Mouse (Mus musculus) mammary gland, adult 2 months (tissue): ENCODE results near the gene Efcc1. TPM values are rescaled to one million over a fixed set of nuclear protein-coding genes. Genes with fewer than 3 reads are reported as not detected.

Source experiments
- polyA plus RNA-seq: library from polyadenylated mRNA; depleted of rRNA; stranded (reverse); fragments of >200 nt; gene quantifications from 2 replicates; pipeline ENCODE4 v1.2.3, GENCODE M21; 2012; ENCODE audit warnings: low replicate concordance; rRNA removed

Gene Efcc1
- 4.2 and 4.3 TPM in 2 replicates for polyA plus RNA-seq

DNA sequence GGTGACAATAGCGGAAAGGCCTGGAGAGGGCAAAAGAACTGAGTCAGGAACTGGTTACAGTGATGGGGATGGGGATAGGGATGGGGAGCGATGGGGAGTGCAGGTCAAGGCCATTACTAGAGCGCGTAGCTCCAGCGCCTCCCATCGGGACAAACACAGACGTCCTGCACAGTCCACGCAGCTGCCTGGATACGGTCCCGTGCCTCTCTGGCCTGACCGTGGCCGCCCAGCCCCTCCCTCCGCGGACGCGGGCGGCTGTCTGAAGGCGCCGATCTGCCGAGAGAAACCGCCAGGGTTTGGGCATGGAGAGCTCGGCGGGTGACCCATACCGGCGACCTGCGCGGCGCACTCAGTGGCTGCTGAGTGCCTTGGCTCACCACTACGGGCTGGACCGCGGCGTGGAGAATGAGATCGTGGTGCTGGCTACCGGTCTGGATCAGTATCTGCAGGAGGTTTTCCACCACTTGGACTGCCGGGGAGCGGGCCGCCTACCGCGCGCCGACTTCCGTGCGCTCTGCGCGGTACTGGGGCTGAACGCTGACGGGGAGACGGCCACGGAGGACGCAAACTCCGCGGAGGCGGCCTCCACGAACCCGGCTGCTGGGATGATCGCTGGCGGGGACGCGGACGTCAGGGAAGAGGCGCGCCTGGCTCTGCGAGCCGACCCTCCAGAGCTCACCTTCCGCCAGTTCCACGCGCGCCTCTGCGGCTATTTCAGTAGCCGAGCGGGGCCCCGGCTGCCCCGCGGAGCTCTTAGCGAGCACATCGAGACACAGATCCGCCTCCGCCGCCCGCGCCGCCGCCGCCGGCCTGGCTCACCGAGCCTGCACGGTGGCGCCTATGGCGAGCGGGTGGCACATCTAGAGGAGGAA, at the start of gene Efcc1:
Gene Efcc1 (plus strand): TSS at position 279 of the 872 bp plus-strand sequence.

DNA sequence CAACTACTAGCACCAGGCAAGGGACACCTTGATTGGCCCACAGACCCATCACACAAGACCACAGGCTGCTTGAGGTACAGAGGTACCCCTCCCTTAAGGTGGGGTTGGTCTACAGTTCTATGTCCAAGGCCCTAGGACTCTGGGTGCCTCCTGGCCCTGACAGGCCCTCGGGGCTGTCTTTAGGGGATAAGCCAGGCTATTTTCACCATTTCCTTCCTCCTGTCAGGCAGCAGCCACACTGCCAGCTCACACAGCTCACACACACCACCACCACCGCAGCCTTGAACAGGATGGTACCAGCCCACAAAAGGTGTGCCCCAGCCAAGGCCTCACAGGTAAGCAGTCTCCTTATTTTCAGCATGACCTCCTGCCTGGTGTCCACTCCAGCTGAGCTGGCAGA, 47.2 kb downstream of the Efcc1 start, which contains the start of gene Gp9:
Gene Gp9 (plus strand): TSS at position 231 of the 400 bp plus-strand sequence.

Other genes with a start within 250 kb of the Efcc1 start
- 6.4 and 6.8 TPM in 2 replicates for gene Arhgap25, start 197.6 kb upstream of the Efcc1 start, polyA plus RNA-seq
- gene Prokr1, start 140.1 kb upstream of the Efcc1 start, polyA plus RNA-seq = 0.63 and 0.98 TPM in 2 replicates
- gene Aplf, start 58.7 kb upstream of the Efcc1 start, polyA plus RNA-seq = 2.0 and 2.9 TPM in 2 replicates
- 0.33 and 1.1 TPM in 2 replicates for gene Gp9, start 47.2 kb downstream of the Efcc1 start, polyA plus RNA-seq
- 52.3 and 58.9 TPM in 2 replicates for gene Rab43, start 81.3 kb downstream of the Efcc1 start, polyA plus RNA-seq
- 0.53 and 1.1 TPM in 2 replicates for gene Gm45140, start 104.9 kb downstream of the Efcc1 start, polyA plus RNA-seq
- 19.3 and 25.6 TPM in 2 replicates for gene Isy1, start 107.9 kb downstream of the Efcc1 start, polyA plus RNA-seq
- gene Cnbp, start 120.2 kb downstream of the Efcc1 start, polyA plus RNA-seq = 139 and 299 TPM in 2 replicates
- 33.4 and 37.3 TPM in 2 replicates for gene Copg1, start 156.9 kb downstream of the Efcc1 start, polyA plus RNA-seq
- gene Hmces, start 183.1 kb downstream of the Efcc1 start, polyA plus RNA-seq = 21.3 and 21.8 TPM in 2 replicates